Mouse (Mus musculus): ENCODE measurements around the gene Tmtc2. TPM values are rescaled to one million over a fixed set of nuclear protein-coding genes. Genes with fewer than 3 reads are reported as not detected.

The Tmtc2 gene
- total RNA-seq, 1 experiment from 2014 or later, result 5.0 TPM

DNA sequence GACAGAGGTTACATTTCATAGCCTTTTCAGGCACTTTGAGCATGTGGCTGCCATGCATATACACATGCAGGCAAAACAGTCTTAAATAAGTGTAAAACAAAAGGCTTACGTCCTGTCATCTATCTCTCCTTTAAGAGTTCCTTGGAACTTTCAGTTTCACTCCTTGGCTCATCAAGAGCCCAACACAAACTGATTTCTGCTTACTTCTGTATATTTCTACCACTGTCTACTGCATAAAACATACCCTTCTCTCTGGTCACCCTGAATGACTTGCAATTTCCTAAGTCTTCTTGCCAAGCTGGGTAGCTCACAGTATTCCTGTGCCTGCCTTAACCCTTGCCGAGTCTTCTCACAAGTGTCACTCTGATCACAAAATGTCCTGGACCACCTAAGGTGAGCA lies 26.2 kb downstream of the Tmtc2 start:
- no peak for DNase-seq

DNA sequence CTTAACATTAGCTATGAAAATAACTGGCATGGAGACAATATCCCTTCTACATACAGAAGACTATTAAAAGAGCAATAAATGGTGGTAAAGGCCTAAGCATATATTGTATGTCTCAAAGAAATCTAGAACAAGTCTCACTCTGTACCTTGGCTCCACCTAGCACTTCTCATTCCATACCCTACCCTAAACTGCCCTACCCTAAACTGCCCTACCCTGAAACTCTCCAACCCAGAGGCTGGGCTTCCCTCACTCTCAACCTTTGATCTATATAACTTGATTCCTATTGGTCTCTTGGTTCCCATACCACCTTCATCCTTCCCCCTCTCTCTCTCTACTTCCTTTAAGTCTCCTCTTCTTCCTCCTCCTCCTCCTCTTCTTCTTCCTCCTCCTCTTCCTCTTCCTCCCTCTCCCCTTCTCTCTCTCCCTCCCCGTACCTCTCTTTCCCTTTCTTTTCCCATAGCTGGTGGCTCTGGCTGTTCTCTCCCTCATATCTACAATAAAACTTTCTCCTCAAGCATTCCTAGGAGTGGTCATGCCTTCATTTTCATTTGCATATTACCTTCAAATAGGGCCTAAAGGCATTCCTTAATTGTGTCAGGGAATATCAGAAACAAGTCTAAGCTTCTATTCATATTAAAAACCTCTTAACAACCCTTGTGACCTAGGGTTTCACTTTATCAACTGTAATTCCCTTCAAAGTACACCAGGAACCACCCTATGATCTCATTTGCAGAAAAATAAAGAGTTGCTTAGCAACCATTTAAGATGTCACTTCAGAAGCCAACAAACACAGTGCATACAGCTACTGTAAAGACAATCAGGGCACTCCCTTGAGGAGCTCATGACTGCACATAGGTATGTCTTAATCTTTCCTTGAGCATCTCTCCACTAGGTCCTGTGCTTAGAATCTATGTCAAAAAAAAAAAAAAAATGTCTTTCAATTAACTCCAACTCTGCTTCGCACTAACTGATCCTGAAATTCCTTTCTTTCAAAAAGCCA lies 29.9 kb downstream of the Tmtc2 start:
- no peak for DNase-seq

DNA sequence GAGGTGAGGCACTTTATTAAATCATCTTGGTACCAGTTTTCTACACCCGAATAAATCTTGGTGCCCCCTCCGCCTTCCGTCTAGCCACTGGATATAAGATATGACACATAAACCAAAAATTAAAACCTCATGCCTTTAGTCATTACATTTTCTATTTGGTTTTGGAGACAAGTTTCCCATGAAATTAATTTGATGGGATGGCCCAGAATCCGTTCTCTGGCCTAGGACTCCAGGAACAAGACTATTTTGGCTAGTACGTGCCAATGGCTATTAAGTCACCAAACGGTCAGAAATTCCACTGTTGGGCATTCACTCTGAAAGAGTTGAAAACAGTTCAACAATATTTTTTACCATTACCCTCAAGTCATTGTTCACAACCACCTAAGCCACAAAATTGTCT lies 32.2 kb downstream of the Tmtc2 start:
- no peak for DNase-seq

DNA sequence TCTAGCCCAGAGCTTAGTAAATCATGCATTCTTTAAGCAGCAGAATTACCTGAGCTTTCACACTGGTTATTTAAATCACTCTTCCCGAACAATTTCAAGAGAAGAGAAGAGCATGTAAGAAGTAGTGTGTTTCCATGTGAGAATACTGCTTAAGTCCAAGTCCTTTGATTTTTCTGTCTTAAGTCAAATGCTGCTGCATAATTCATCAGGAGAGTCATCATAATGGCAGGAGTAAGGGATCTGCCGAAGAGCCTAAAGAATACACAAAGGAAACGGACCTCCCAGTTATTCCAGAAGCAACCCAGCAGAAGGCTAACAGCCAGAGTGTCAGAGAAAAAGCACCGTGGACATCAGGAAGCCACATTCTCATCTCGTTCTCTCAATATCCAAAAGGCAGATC lies 34.6 kb downstream of the Tmtc2 start:
- DNase-seq, result no peak

DNA sequence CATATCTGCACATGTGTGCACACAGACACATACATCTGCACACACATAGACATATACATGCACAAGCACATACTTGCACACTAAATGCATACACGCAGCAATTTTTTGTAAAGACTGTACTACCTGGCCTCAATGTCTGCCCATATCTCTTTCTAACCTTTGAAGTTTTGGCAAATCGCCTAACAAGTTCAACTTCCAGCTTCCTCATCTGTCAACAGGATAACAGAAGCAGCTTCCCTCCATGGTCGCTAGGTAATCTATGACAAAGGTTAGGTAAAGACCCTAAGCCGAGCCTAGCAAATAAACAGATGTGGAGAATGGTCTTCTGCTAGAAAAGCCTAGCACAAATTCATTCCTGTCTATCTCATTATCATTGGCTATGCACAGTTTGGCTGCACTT lies 37.3 kb downstream of the Tmtc2 start:
- no peak for DNase-seq

DNA sequence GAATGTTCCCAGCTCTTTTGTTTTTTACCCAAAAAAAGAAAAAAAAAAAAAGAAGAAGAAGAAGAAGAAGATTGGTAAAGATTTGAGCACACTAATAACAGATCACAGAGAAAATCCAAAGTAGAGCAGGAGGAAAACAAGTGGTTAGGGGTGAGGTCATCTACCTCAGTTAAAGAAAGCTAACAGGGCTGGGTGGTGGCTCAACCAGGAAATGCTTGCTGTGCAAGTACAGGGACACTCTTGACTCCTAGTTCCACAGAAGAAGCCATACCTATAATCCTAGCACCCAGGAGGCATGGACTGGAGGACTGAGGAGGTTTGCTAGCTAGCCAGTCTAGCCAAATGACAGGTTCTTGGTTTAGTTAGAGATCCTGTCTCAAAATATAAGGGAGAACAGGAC lies 38.4 kb downstream of the Tmtc2 start:
- no peak for DNase-seq

DNA sequence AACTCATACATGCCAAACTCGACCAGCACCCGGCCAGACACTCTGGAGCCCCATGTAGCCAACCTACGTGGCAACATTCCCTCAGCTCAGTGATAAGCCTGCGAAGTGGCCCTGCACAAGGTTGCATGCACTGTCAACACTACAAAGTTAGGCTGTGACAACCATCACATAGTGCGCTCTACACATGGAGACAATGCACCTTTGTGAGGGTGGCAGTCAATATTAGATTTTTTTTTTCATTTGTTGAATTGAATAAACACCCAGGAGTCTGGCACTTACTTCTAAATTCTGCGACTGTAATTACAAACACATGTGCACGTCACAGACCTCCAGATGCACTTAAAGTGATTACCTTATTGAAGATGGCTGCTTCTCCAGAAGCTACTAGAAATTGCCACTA lies 41.5 kb downstream of the Tmtc2 start:
- no peak for DNase-seq

DNA sequence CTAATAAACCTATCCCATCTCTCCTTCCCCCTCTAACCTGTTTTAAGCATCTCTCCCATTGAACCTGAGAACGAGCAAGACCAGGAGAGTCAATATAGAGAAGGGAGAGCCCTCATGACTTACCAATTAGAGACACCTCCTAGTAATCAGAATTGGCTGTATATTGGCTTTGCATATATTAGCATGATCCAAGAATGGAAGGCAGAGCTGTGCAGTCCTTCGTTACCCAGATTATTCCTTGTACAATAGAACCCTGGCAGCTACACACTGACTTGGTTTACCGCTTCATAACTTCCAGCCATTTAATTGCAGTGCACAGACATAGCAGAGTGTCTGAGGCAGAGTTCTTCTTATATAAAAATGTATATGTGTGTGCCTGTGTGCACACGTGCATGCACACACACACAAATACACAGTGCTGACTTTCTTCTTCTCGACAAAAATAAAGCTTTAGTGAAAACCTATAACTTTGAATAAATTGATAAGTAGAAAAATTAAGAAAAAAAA lies 42.2 kb downstream of the Tmtc2 start:
- DNase-seq, result no peak

DNA sequence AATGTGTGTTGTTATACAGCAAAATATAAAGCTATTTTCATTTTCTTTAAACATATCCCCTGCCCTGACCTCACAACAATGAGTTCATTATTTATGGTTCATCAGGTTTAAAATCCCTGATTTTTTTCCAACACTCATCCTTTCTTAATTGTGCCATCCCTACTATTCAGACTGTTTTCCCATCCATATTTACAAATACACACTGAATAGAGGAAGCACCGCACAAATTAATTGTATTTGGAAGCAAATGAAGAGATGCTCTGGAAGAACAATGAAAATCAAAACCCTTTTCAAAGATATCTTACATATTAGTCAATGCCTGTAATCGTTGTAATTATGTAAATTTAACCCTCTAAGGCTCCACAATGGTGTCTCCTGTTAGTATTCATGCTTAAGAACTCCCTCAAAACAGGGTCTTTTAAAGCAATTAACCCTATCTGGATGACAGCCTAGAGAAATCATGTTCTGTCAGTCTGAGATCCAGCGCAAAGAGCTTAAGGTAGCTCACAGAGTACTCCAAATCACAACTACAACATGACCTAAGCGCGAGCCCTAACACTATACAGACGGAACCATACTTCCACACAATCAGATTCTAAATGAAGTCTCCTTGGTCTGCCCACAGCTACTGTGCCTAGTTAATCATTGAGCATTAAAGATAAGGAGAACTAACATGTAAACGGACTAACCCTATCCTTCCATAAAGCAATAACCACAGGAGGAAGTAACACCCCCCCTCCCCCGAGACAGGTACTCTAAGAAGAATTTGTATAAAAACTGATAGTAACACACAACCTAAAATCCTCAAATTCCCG lies 43.0 kb downstream of the Tmtc2 start:
- DNase-seq, result no peak

DNA sequence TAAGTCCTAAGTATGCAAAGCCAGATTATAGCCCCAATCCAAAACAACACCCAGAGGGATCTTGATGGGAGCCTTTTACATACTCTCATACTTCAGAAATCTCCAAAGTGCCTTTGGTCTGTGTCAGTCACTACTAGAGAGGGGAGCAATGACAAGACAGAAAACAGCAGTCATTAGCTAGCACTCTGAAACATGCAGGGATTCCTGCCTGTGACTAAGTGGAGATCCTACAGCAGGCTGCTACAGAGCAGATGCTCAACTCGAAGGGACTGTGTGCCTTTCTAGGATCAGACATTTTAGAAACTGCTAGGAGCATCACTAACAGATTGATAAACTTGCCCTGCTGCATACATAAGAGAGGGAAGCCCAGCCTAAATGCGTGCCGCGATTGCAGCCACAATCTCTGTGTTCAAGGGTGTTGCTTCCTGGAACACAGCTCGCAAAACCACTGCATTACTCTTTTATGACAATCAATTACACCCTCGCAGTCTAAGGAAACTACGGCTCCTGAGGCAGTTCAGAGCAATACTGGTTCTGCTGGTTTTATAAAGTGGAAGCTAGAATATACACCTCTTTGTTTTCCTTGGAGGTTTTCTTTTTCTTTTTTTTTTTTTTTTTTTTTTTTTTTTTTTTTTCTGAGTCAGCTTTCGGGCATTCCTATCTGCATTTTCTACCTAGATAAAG lies 50.7 kb downstream of the Tmtc2 start:
- no peak for DNase-seq

DNA sequence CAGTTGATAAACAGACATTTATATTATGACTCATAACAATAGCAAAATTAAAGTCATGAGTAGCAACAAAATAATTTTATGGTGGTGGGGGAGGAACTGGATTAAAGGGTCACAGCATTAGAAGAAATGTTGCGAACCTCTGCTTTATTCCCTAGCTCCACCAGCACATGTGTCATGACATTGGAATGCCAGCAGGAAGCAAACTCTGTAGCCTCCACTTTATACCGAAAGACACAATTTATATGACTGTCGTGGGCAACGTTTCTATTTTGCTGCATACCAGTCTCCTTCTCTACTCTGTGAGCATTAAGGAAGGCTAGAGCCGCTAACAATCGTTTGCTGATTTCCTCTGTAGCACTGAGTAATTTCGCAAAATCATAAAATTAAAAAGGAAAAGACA lies 51.8 kb downstream of the Tmtc2 start:
- DNase-seq, result no peak

DNA sequence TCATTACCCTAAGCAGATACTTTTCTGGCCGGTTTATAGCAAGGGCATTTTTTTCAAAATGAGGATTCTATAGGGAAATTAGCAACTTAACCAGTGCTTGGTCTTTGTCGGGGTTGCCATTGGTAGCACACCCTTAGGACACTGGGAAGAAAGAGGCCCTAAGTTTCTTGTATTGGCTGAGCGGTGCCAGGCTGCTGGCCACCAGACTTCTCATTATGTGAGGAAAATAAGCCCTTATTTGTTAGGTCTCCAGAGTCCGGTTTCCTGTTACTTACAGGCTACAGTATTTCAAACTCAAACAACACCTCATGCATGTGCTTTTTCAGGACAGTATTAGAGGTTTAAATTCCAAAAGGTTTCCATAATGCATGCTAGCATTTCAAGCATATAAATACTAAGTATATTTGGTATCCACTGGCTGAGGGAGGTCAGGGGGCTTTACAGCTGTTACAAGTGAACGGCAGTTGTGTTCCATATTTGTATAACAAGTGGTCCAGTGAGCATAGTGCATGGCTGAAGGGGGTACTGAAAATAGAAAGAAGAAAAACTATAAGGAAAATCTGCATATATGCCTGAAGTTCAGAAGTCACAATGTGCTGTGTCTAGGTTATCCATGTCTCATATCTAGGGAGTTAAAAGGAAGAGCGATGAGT lies 55.0 kb downstream of the Tmtc2 start:
- no peak for DNase-seq

DNA sequence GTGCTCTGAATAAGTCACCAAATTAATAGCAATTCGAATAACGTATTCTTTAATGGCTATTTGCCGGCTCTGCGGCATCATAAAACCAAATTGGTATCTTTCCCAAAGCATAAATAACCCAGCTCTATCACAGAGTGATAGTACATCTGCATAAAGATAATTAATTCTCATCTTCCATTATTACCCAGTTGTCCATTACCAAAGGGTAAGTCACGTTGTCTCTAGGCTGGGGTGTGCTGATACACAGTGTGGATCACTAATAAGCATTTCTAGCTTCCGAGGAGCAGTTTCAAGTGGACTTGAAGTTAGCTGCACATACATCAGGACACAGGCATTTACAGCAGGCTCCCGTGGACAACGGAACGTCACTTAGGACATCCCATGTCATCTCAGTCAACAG lies 56.1 kb downstream of the Tmtc2 start:
- DNase-seq, result no peak

DNA sequence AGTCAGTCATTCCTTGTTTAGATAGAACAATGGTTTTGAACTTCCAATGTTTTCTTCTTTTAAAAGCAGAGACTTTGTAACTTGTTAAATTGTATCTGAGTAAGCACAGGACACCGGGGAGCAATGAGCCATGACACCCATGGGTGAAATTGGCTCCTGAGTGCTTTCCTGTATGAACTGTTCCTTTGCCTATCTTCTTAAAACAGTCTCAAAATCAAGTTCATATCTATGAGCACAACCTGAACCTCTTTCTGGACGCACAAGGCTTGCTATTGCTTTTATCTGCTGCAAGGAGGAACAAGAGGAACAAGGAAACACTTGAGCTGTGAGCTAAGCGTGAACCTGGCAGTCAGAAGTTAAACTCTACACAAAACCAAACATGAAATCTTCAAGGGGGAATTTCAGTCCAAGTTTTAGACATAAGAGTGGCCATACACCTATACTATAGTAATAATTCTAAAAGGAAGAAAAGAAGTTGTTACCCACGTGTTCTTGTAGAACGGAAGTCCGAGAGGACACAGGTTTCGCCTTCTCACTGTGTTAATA lies 60.4 kb downstream of the Tmtc2 start:
- DNase-seq, result no peak

DNA sequence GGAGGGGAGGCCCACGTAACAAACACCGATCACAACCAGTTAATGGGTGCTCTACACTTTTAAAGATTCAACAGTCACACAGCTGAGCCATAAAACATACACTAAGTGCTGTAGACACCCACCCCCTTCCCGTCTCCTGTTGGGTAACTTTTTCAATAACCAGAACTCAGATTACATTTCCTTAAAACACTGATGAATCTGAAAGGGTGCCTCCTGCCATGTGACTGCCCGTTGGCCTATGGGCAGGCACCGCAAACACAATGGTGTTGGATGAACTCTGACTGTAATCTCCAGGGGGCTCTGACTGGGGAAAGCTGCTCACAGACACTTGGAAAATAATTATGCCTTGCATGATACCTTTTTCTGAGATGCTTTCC lies 64.4 kb downstream of the Tmtc2 start:
- no peak for DNase-seq

DNA sequence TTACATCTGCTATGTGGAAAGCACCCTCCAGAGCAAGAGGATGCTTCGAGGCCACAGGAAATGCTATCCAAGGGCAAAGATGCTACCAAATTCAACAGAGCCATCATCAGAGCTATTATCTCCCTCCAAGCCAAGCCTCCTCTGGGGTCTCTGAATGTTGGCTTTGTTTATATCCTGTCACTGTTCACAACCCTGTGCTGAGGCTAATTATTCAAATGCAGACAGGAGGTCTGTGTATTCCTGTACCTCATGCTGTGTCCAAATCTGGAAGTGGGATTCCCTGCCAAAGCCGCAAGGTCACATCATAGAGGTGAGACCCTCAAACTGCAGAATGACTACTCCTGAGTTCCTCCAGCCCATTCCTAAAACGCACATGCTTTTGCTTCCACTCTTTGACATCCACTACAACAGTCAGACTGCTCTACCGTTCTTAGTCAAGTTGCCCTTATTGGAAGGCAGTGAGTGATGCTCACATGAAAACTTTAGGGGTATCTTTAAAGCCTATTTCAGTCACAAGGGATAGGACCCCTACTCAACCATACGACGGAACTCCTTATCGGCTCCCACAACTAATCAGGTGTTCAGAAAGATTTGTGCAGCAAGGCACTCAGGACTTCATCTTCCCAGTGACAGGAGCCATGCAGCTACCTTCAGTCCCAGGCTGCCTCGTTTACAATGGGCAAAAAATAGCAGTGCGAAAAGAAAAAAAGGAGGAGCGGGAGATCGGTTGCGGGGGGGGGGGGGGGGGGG lies 64.9 kb downstream of the Tmtc2 start:
- DNase-seq, result no peak

DNA sequence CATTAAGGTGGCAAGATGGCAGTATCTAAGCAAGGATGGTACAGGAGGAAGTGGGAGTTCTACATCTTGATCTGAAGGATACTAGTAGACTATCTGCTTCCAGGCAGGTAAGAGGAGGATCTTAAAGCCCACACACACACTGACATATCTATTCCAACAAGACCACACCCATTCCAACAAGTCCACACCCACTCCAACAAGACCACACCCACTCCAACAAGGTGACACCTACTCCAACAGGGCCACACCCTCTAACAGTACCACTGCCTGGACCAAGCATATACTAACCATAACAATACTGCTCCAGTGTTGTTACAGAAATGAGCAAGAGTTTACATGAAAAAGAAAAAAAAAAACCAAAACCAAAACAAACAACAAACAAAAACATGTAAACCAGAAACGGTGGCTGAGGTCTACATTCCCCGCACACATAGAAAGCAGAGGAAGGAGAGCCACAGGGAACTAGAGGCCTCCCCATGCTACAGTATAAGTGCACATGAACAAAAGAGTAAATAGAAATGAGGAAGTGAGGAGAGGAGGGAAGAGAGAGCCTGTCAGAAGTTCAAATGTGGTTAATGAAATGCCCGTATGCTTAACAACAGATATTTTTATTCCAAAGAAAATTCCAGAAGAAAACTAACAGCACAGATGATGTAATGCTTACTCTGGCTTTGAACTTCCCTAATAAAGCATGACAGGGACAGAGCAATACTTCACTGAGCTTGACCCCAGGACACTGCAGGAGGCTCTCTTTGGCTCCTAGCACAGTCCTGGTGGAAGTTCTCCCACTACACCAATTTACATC lies 66.1 kb downstream of the Tmtc2 start:
- no peak for DNase-seq

DNA sequence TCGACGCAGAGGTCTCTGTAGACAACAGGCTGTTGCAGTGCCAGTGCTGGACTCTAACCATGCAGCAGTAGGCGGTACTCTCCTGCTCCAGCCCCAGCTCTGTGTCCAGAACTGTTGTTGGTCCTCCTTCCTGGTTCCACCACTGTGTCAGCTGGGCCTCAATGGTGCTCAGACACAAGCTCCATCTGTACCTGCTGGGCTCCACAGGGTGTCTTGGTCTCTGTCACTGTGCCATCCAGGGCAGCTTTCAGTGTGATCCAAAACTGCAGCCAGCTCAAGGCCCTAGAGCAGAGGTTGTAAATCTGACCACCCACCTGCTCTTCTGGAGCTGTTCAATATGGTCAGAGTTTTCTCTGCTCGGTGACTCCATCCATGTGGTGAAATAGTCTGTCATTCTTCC lies 68.2 kb downstream of the Tmtc2 start:
- no peak for DNase-seq

DNA sequence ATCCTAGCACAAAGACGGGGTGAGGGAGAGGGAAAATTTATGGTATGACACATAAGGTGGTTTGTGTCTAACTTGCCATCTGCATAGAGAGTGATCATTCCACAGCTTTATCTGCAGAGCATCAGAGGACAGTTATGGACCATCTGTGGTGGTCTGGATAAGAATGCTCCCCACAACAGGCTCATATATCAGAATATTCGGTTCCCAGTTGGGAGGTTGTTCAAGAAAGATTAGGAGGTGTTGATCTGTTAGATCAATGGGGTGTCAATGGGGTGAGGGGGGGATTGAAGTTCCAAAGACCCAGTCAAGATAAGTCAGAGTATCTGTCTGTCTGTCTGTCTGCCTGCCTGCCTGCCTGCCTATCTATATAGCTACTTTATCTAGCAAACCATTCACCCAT lies 69.8 kb downstream of the Tmtc2 start:
- no peak for DNase-seq

DNA sequence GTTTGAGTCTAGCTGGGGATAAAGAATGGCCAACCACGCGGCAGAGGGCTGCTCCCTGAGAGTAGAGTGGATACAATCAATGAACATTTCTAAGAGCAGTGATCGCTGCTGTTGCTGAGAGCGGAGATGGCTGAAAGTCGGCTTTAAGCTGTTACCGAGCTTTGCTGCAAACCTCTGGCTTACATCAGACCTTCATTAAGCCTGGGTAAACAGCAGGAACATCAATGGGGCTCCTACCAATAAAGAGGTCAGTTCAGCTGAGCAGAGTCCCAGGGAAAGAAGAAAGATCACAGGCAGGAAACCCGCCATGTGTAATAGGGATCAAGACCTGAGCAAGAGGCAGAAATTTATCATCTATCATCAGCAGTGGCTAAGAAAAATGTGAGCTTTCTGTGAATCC lies 72.5 kb downstream of the Tmtc2 start:
- DNase-seq, result no peak

Data from adrenal gland, postnatal 25 days (tissue).